ENCODE assay signal across 15 mouse cellular contexts in the genomic region with DNA sequence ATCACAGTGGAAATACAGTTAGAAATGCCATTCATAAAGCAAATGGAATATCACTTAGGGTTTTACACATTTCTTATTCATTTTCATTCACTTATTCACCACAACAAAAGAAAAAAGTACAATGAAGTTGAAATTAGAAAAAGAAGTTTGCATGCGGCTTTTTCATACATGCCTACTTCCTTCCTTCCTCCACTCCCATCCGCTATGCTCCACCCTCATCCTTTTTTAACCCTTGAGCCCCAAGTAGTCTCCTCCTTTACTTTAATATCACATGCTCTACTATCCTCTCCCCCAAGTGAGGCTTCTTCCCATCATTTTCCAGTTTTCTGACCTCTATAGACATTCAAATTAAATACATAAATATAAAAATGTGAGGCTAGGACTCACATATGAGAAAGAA.
"Had no signal": no experiment of that assay in that cellular context is flagged by ENCODE, and none has a peak within 500 bp of the region (broad histone marks: within the 10 kb centered on the region; RNA-seq: fewer than 3 reads in every experiment).

No protein-coding gene starts in this region.

- DNase-seq: kidney, adult 11 months; kidney, adult 9 months; kidney, postnatal 36 days; layer of hippocampus, adult 9-11 months; liver; liver, embryonic 13.5 days; liver, postnatal 0 days; lung, postnatal 14 days had no signal

- H3K27ac ChIP-seq: kidney, postnatal 0 days; limb, embryonic 12.5 days; liver, embryonic 13.5 days; lung, embryonic 15.5 days; midbrain, embryonic 13.5 days; neural tube, embryonic 12.5 days; stomach, postnatal 0 days had no signal

- H3K27me3 ChIP-seq: liver, embryonic 13.5 days; neural tube, embryonic 12.5 days had no signal

- H3K4me1 ChIP-seq: limb, embryonic 12.5 days; liver, embryonic 13.5 days; lung, embryonic 15.5 days; midbrain, embryonic 13.5 days; neural tube, embryonic 12.5 days had no signal

- H3K4me3 ChIP-seq: limb, embryonic 12.5 days; liver, embryonic 13.5 days; lung, embryonic 15.5 days; midbrain, embryonic 13.5 days; myocyte; neural tube, embryonic 12.5 days had no signal
